Mouse (Mus musculus) right cerebral cortex, postnatal 36 days (tissue): Measurements from ENCODE around the gene Slc35e4.
A peak's percentile ranks its signal among the peaks of the same experiment; 100 is the strongest.

Experiments used
- DNase-seq, 2 experiments: peaks; one replicate each; pipeline ENCODE4 v3.0.0; 2022; ENCODE audit warnings: low spot score in 2 of 2, mixed read lengths in 1 of 2

Slc35e4 gene

GRCm38 (mm10) chr11:3863454-3864112, 50.9 kb downstream of the Slc35e4 start, which contains the start of gene Osbp2:
Gene Osbp2 (minus strand): TSS chr11:3863903.
- DNase-seq, result peak; percentile 74 to 75

DNA sequence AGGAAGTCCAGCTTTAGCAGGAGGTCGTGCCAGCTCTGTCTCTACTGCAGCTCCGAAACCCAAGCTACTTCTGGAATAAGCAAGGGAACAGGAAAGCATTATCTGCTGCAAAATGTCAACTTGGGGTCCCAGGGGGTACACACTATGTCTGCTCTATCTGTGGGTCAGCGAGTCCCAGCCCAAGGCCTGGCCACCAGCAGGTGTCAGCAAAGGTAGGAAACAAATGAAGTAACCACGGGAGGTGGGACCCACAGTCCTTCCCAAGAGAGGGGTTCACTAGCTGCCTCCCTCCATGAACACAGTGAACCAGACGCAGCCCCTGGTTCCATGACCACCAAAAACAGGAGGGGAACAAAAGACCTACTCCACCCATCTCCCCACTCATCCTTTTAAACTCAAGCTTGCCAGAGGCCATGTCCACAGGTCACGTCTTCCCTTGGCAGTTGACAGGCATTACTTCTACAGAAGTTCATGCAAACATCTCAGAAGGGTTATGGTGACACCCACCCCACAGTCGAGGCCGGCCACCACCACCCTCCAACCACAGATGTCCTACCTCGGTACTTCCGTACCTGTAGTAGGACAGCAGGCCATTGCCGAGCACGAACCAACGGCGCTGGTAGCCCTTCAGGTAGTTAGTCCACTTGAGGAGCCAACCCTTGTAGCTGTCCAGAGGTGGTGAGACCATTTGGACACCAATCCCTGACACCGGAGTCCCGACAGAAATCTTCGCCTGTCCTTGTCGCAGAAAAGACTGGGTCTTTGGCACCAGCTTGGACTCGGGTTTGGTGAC, 51.6 kb downstream of the Slc35e4 start:
- no peak for DNase-seq

GRCm38 (mm10) chr11:3860361-3860760, 54.1 kb downstream of the Slc35e4 start:
- DNase-seq, result no peak

DNA sequence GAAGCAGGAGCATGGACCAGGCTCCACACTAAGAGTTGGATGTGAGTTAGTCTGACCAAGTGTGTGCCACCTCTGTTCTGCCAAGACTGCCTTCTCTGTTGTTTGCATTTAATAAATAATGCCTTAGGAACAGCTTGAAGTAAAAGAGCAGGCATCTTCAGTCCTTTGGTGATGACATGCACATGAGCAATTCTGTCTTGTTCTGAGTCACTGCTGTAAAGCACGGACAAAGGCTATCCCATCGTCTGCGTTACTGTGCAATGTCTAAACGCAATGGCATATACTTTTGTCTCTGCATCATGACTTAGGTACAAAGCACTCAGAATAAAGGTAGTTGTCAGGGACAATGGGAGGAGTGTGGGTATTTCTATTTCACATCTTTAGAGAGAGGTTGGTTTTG, 54.7 kb downstream of the Slc35e4 start:
- no peak for DNase-seq

DNA sequence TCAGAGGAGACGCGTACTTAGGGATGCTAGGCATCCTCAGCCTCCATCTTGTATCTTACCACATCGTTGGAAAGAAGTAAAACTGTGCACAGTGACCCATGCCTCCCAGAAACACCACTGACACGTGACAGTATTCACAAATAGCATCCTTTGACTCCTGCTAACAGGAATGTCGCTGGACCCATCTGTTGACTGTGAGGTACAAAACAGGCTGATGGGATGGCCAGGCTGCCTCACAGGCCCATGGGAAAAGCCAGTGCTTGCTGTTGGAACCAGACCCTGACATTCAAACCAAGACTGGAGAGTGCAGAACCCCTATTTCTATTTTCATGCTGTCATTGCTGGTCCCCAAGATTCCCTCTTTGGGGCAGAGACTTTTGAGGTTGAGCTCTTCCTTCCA, 56.6 kb downstream of the Slc35e4 start:
- no peak for DNase-seq
